Mouse (Mus musculus): Measurements from ENCODE around the gene Osbpl3. TPM values are rescaled to one million over a fixed set of nuclear protein-coding genes. Genes with fewer than 3 reads are reported as not detected.

Osbpl3 gene
- polyA plus RNA-seq, 1 experiment = 26.1 TPM

- Histone ChIP-seq H3K4me1 (ENCODE audit: control insufficient read depth, insufficient read depth, low read length) (no peaks in the 10 kb centered on the region), H3K4me3 (ENCODE audit: insufficient read depth, low read length) (no peak overlapping the region), H3K27ac (ENCODE audit: insufficient read depth, low read length) (no peak overlapping the region)
- TF ChIP-seq CTCF (IDR thresholded peaks at IDR 0.05; ENCODE audit: extremely low read depth, insufficient read depth, low read length) = no peak
- no peak for TF ChIP-seq POLR2A (IDR thresholded peaks at IDR 0.05; ENCODE audit: extremely low read depth, insufficient read depth, low read length)
These were observed 211.9 kb downstream of the Osbpl3 start for GRCm38 (mm10) chr6:50244126-50244525.

Other genes starting within 250 kb of the Osbpl3 start
- 10.9 and 13.7 TPM in 2 replicates for gene Gsdme, start 192.3 kb downstream of the Osbpl3 start, polyA plus RNA-seq (2012; rRNA removed)
- 61.1 and 63.8 TPM in 2 replicates for gene Cycs, start 110.3 kb upstream of the Osbpl3 start, polyA plus RNA-seq (2012; rRNA removed)
- 0.85 and 0.90 TPM in 2 replicates for gene 4921507P07Rik, start 140.4 kb upstream of the Osbpl3 start, polyA plus RNA-seq (2012; rRNA removed)
- gene Npvf, start 198.2 kb upstream of the Osbpl3 start, polyA plus RNA-seq (2012; rRNA removed) = 0.13 TPM in 1 of 2 replicates, not detected in the other

Data from cortical plate, adult 2 months (tissue).